Mouse (Mus musculus) MEL (cell line): Measurements from ENCODE around the gene Gtsf1l. TPM values are rescaled to one million over a fixed set of nuclear protein-coding genes. Genes with fewer than 3 reads are reported as not detected.

Experiments
- DNase-seq: peaks from one replicate; pipeline ENCODE4 v3.0.0; 2011; ENCODE audit warnings: low read depth, low spot score
- H3K27ac ChIP-seq: 2 replicates; pipeline ENCODE4 v1.5.1; 2012; ENCODE audit warnings: low read depth, mild to moderate bottlenecking, control low read depth, low read length, moderate library complexity; ENCODE audit not compliant: control insufficient read depth
- H3K27me3 ChIP-seq, 2 experiments: fragments of 150-350 bp in 1 of 2; sonication (generic) in 1 of 2; 2 replicates each; pipeline ENCODE4 v1.6.1; 2012; ENCODE audit warnings: low read length in 2 of 2, mild to moderate bottlenecking in 2 of 2, improper control_type of control experiment in 1 of 2, moderate library complexity in 1 of 2; ENCODE audit not compliant: insufficient read depth in 2 of 2, control insufficient read depth in 1 of 2
- H3K36me3 ChIP-seq, 2 experiments: 2 replicates each; pipeline ENCODE4 v1.6.1; 2012 to 2014; ENCODE audit warnings: low read length in 2 of 2, improper control_type of control experiment in 1 of 2, inconsistent platforms in 1 of 2, mild to moderate bottlenecking in 1 of 2; ENCODE audit not compliant: insufficient read depth in 2 of 2, control insufficient read depth in 1 of 2
- H3K4me1 ChIP-seq, 2 experiments: fragments of 150-350 bp in 1 of 2; sonication (generic) in 1 of 2; 2 replicates each; pipeline ENCODE4 v1.6.1; 2012; ENCODE audit warnings: low read length in 2 of 2, improper control_type of control experiment in 1 of 2, mild to moderate bottlenecking in 1 of 2; ENCODE audit not compliant: insufficient read depth in 2 of 2, control insufficient read depth in 1 of 2
- H3K4me3 ChIP-seq, 2 experiments: fragments of 150-350 bp in 1 of 2; sonication (generic) in 1 of 2; 2 replicates each; pipeline ENCODE4 v1.5.1; 2012; ENCODE audit warnings: low read depth in 2 of 2, low read length in 2 of 2, mild to moderate bottlenecking in 2 of 2, moderate library complexity in 2 of 2, control low read depth in 1 of 2, improper control_type of control experiment in 1 of 2; ENCODE audit not compliant: control insufficient read depth in 1 of 2, insufficient read depth in 1 of 2
- H3K79me2 ChIP-seq: 2 replicates; pipeline ENCODE4 v1.6.1; 2012; ENCODE audit warnings: mild to moderate bottlenecking, low read length, moderate library complexity; ENCODE audit not compliant: control insufficient read depth, poor library complexity, insufficient read depth
- H3K9ac ChIP-seq: 2 replicates; pipeline ENCODE4 v1.6.1; 2012; ENCODE audit warnings: low read depth, mild to moderate bottlenecking, control low read depth, low read length, moderate library complexity; ENCODE audit not compliant: control insufficient read depth, poor library complexity, severe bottlenecking
- H3K9me3 ChIP-seq: fragments of 150-350 bp; sonication (generic); replicated peaks from 2 replicates; pipeline ENCODE4 v1.6.1; 2012; ENCODE audit warnings: mild to moderate bottlenecking, low read length, improper control_type of control experiment, moderate library complexity; ENCODE audit not compliant: insufficient read depth
- CHD1 ChIP-seq: IDR thresholded peaks from 2 replicates; pipeline ENCODE4 v1.6.1; 2012; ENCODE audit warnings: low read depth, mild to moderate bottlenecking, inconsistent platforms, low read length, improper control_type of control experiment
- CTCF ChIP-seq, 3 experiments: IDR thresholded peaks in 2 of 3; conservative IDR thresholded peaks in 1 of 3; 2 replicates each; pipeline ENCODE4 v1.5.1; 2011 to 2012; ENCODE audit warnings: low read length in 3 of 3, low read depth in 2 of 3, mild to moderate bottlenecking in 2 of 3, improper control_type of control experiment in 1 of 3, inconsistent platforms in 1 of 3, mixed read lengths in 1 of 3, moderate library complexity in 1 of 3; ENCODE audit not compliant: control insufficient read depth in 1 of 3, insufficient read depth in 1 of 3, poor library complexity in 1 of 3, severe bottlenecking in 1 of 3
- EP300 ChIP-seq, 2 experiments: IDR thresholded peaks; 2 replicates each; pipeline ENCODE4 v1.6.1; 2011; ENCODE audit warnings: improper control_type of control experiment in 2 of 2, low read length in 2 of 2, low read depth in 1 of 2, mild to moderate bottlenecking in 1 of 2
- ETS1 ChIP-seq: IDR thresholded peaks from 2 replicates; pipeline ENCODE4 v1.6.1; 2012; ENCODE audit warnings: low read depth, mild to moderate bottlenecking, inconsistent platforms, low read length, improper control_type of control experiment, moderate library complexity
- MAZ ChIP-seq: IDR thresholded peaks from 2 replicates; pipeline ENCODE4 v1.6.1; 2012; ENCODE audit warnings: low read depth, mild to moderate bottlenecking, inconsistent platforms, low read length, improper control_type of control experiment
- MXI1 ChIP-seq: IDR thresholded peaks from 2 replicates; pipeline ENCODE4 v1.6.1; 2011; ENCODE audit warnings: mild to moderate bottlenecking, low read depth, low read length, improper control_type of control experiment
- MYB ChIP-seq: IDR thresholded peaks from 2 replicates; pipeline ENCODE4 v1.6.1; 2011; ENCODE audit warnings: mild to moderate bottlenecking, low read depth, low read length, improper control_type of control experiment
- POLR2A ChIP-seq, 2 experiments: IDR thresholded peaks; 2 replicates each; pipeline ENCODE4 v1.6.1; 2011 to 2012; ENCODE audit warnings: low read length in 2 of 2, mild to moderate bottlenecking in 2 of 2, control low read depth in 1 of 2, improper control_type of control experiment in 1 of 2, low read depth in 1 of 2, moderate library complexity in 1 of 2; ENCODE audit not compliant: control insufficient read depth in 1 of 2, insufficient read depth in 1 of 2, poor library complexity in 1 of 2
- TAL1 ChIP-seq: IDR thresholded peaks from 2 replicates; pipeline ENCODE4 v1.6.1; 2012; ENCODE audit warnings: mild to moderate bottlenecking, inconsistent platforms, low read length, moderate library complexity, mixed read lengths
- TCF12 ChIP-seq: IDR thresholded peaks from 2 replicates; pipeline ENCODE4 v1.6.1; 2014; ENCODE audit warnings: low read depth, mild to moderate bottlenecking, inconsistent platforms, low read length, improper control_type of control experiment, moderate library complexity
- ZC3H11A ChIP-seq: IDR thresholded peaks from 2 replicates; pipeline ENCODE4 v1.6.1; 2012; ENCODE audit warnings: low read depth, mild to moderate bottlenecking, inconsistent platforms, low read length, improper control_type of control experiment
- ZKSCAN1 ChIP-seq: IDR thresholded peaks from 2 replicates; pipeline ENCODE4 v1.6.1; 2012; ENCODE audit warnings: low read depth, mild to moderate bottlenecking, inconsistent platforms, low read length, improper control_type of control experiment, moderate library complexity
- polyA plus RNA-seq, 2 experiments: library from polyadenylated mRNA; stranded (reverse) in 1 of 2; unstranded in 1 of 2; fragments of >175 nt in 1 of 2; fragments of >200 nt in 1 of 2; gene quantifications; 2 replicates each; pipeline versions ENCODE4 v1.2.1 to v1.2.4; 2012; ENCODE audit warnings: low replicate concordance in 2 of 2, low read depth in 1 of 2; ENCODE audit not compliant: insufficient read length in 2 of 2, insufficient read depth in 1 of 2, missing spikeins in 1 of 2
- total RNA-seq: library from RNA; depleted of rRNA; stranded (reverse); fragments of 300-350 nt; gene quantifications from 2 replicates; pipeline ENCODE4 v1.2.3, GENCODE M21; 2012

Gene Gtsf1l
- total and polyA plus RNA-seq, 3 experiments: not detected

DNA sequence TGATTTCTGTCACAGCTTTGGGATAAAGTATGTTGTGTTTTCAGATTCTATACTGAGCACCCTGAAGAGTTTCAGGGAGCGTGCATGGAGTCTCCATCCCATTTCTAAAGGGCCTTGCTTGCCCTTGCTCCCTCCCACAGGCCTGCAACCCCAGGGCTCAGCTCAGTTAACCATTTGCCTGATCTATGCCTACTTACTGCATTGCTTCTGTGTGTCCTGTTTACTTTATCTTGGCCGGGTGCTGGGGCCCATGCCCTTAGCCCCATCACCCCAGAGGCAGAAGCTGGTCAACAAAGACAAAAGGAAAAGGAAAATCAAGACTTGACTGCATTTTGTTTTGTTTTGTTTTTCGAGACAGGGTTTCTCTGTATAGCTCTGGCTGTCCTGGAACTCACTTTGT, 16.1 kb downstream of the Gtsf1l start:
- DNase-seq: no peak
- no peaks in the 10 kb centered on the region for H3K27me3 ChIP-seq
- no peak overlapping the region for H3K9ac ChIP-seq
- no peaks in the 10 kb centered on the region for H3K9me3 ChIP-seq
- no peaks in the 10 kb centered on the region for H3K79me2 ChIP-seq
- no peak overlapping the region for H3K4me3 ChIP-seq
- peaks cover 0 to 11% of the 10 kb centered on the region in 2 experiments; a peak in 2 of 4 replicates for H3K36me3 ChIP-seq
- H3K4me1 ChIP-seq: no peaks in the 10 kb centered on the region
- no peak overlapping the region for H3K27ac ChIP-seq
- TF ChIP-seq TAL1 (no peak), MYB (no peak), POLR2A (IDR thresholded peaks at IDR 0.05; ENCODE audit: control insufficient read depth in 1 of 2, insufficient read depth in 1 of 2, low read depth in 1 of 2, low read length in 2 of 2, poor library complexity in 1 of 2) (no peak)

DNA sequence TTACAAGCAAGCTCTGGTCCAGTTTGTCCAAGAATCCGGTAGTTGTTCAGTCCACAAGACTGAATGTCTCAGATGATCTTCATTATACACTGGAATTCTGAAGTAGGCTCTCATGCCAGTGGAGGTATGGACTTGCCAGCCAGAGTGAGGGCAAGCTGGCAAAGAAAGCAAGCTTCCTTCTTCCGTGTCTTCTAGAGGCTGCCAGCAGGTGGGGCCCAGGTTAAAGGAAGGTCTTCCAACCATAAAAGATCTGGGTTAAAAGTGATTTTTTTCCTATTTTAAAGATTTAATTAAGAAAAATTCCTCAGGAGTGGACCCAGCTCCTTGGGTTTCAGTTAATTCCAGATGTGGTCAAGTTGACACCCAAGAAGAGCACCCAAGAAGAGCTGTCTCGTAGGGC, 17.4 kb downstream of the Gtsf1l start:
- Histone ChIP-seq H3K27me3 (no peaks in the 10 kb centered on the region), H3K36me3 (peaks cover 0 to 9% of the 10 kb centered on the region in 2 experiments; a peak in 2 of 4 replicates), H3K9me3 (no peaks in the 10 kb centered on the region)
- no peak for DNase-seq
- TF ChIP-seq CTCF (IDR thresholded peaks at IDR 0.05 in 2 of 3, conservative IDR thresholded peaks at IDR 0.05 in 1 of 3; ENCODE audit: control insufficient read depth in 1 of 3, insufficient read depth in 1 of 3, low read depth in 2 of 3, low read length in 3 of 3, poor library complexity in 1 of 3, severe bottlenecking in 1 of 3): peak in 1 of 3 experiments; percentile 9; a peak in 1 of 6 replicates
- TF ChIP-seq ETS1: no peak
- TF ChIP-seq TCF12: no peak
- TF ChIP-seq, all 39 proteins: peak for 1
- no peaks in the 10 kb centered on the region for H3K79me2 ChIP-seq
- H3K4me3 ChIP-seq: no peak overlapping the region
- no peak overlapping the region for H3K9ac ChIP-seq
- H3K27ac ChIP-seq: no peak overlapping the region
- no peaks in the 10 kb centered on the region for H3K4me1 ChIP-seq

DNA sequence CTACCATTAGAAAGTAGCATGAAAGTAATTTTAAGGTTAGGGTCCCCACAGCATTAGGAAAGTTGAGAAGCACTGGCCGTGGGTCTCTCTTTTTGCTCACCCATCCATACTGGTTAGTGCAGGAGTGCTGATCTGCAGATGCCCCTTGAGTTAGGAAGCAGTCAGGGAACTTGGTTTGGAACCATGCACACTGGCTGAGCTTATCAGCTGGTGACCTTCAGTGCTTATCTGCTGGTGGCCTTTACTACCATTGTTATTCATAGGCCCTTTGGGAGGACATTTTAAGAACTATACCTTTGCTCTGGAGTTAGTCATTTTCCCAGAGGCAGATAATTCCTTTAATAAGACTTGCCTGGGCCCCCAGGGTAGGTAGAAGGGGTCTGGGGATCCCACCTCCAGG, 20.4 kb downstream of the Gtsf1l start:
- no peak overlapping the region for H3K9ac ChIP-seq
- H3K36me3 ChIP-seq: peaks cover 0 to 24% of the 10 kb centered on the region in 2 experiments; a peak in 2 of 4 replicates
- H3K9me3 ChIP-seq: no peaks in the 10 kb centered on the region
- no peak overlapping the region for H3K4me3 ChIP-seq
- no peaks in the 10 kb centered on the region for H3K27me3 ChIP-seq
- DNase-seq: no peak
- no peaks in the 10 kb centered on the region for H3K4me1 ChIP-seq
- H3K27ac ChIP-seq: no peak overlapping the region
- no peaks in the 10 kb centered on the region for H3K79me2 ChIP-seq
- TF ChIP-seq EP300 (IDR thresholded peaks at IDR 0.05; ENCODE audit: low read depth in 1 of 2, low read length in 2 of 2) (no peak), MAZ (no peak), ETS1 (no peak), MXI1 (no peak), POLR2A (IDR thresholded peaks at IDR 0.05; ENCODE audit: control insufficient read depth in 1 of 2, insufficient read depth in 1 of 2, low read depth in 1 of 2, low read length in 2 of 2, poor library complexity in 1 of 2) (no peak), CHD1 (no peak), TCF12 (no peak), ZC3H11A (no peak), CTCF (IDR thresholded peaks at IDR 0.05 in 2 of 3, conservative IDR thresholded peaks at IDR 0.05 in 1 of 3; ENCODE audit: control insufficient read depth in 1 of 3, insufficient read depth in 1 of 3, low read depth in 2 of 3, low read length in 3 of 3, poor library complexity in 1 of 3, severe bottlenecking in 1 of 3) (no peak), ZKSCAN1 (no peak)
